Mouse (Mus musculus): ENCODE results near the gene Slc17a5. TPM values are rescaled to one million over a fixed set of nuclear protein-coding genes. Genes with fewer than 3 reads are reported as not detected.
A peak's percentile ranks its signal among the peaks of the same experiment; 100 is the strongest.
"Not testable (repeated sequence)": the region's sequence is repeated elsewhere in the genome, so short reads cannot be mapped to it uniquely, and the experiment has no call there.

Slc17a5 gene
- total RNA-seq, 2 experiments from 2014 or later: 19.3 to 20.0 TPM

DNA sequence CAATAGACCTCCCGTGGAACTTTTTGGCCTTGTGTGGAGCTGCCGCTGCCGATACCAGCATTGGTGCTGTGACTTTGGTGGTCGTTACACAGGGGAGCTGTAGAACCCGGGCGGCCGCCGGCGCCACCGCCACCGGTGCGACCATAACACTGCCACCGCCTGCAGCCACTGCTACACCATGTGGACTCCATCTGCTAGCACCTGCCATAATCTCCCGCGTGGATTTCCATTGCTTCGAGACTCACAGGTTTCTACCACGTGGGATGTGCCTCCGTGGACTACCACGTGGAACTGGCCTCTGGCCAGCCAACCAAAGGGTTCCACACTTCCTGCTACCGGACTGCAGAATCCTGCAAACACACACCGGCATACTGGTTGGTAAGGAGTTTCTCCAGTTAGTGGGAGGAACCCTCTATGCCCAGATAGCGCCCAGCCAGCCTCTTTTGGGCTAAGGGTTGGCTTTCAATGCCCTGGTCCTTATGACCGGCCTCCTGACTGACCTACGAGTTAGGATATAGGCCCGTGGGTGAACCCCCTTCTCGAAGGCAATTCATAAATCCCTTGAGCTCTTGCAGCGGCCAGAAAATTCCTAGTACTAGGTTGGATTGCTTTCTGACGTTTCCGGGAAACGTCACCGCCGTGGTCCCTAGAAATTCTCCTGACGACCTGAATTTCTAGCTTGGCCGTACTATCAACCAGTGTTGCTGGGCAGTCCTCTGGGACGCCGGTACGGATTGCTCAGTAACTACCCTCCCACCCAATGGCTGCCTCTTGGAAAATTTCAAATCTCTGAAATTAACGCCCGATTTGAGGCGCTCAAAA lies 66.8 kb downstream of the Slc17a5 start:
- peak; percentile 49 to 53 for DNase-seq (ENCODE audit: low spot score in 2 of 2)

DNA sequence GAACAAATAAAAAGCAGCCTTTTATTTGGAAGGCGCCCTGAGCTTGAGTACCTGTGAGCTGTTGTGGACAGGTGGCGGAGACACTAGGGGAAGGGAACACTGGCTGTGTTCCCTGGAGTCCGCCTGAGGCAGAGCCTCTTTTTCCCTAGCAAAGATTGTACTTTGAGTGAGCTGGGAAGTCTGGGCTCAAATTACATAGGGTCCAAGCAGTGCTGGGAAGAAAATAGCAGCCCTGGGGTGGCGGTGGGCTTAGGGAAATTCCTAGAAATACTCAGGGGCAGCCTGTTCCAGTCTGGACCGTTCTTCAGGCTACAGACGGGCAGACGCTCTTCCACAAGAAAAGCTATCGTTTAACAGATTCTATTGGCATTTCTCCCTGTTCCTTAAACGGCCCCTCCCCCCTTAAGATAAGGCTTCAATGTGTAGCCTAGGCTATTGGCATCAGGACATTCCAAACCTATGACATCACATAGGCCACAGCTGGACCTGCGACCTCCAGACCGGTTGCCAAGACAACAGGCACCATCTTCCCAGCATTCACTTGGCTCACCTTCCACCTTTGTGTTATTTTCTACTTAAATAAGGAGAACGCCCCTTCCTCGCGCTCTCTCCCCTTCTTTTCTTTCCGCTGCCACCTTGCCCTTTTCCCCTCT lies 67.6 kb downstream of the Slc17a5 start:
- no peak for DNase-seq (ENCODE audit: low spot score in 2 of 2)

DNA sequence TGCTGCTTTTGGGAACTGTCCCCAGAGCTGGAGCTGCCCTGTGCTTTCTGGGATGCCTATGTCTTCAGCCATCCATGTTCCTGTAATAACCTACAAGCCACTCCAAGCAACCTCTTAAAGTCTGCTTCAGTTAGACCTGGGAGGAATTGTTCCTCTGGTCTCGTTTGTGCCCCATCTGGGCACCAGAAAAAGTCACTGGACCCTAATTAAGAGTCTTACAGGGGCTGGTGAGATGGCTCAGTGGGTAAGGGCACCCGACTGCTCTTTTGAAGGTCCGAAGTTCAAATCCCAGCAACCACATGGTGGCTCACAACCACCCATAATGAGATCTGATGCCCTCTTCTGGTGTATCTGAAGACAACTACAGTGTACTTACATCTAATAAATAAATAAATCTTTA lies 70.6 kb downstream of the Slc17a5 start:
- DNase-seq (ENCODE audit: low spot score in 2 of 2): not testable (repeated sequence)

DNA sequence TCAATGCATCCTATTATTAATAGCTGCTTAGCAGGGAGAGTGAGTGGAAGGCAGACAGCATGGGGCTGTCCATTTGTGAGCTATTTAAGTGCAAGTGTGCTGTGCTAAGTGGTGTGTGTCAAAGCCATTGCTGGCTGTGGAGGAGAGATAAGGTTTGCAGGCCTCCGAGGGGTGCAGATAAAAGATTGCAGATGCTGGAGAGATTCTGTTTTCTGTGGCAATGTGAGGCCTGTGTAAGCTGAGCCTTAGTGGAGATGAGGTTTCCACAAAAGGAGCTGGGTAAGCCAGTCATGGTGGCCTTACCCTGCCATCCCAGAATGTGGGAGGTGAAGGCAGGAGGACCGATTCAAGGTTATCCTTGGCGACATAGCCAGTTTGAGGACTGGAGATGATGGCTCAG lies 71.7 kb downstream of the Slc17a5 start:
- DNase-seq (ENCODE audit: low spot score in 2 of 2): no peak

DNA sequence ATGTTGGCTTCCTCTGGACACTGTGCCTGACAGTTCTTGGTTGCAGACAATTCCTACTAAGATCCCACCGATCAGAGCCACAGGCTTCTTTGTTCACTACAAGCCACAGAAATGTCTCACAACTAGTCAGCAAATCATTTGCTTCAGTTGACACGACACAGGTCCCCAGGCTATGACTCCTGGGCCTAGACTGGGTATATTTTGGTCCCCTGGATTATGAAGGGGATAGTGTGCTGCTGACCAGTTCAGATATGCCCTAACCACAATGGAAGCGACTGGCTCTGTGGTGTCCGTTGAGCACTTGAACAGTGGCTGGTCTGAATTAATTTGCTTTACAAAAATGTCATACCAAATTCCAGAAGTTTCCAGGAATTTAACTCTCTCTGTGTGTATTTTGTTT lies 73.2 kb downstream of the Slc17a5 start:
- DNase-seq (ENCODE audit: low spot score in 2 of 2): no peak

DNA sequence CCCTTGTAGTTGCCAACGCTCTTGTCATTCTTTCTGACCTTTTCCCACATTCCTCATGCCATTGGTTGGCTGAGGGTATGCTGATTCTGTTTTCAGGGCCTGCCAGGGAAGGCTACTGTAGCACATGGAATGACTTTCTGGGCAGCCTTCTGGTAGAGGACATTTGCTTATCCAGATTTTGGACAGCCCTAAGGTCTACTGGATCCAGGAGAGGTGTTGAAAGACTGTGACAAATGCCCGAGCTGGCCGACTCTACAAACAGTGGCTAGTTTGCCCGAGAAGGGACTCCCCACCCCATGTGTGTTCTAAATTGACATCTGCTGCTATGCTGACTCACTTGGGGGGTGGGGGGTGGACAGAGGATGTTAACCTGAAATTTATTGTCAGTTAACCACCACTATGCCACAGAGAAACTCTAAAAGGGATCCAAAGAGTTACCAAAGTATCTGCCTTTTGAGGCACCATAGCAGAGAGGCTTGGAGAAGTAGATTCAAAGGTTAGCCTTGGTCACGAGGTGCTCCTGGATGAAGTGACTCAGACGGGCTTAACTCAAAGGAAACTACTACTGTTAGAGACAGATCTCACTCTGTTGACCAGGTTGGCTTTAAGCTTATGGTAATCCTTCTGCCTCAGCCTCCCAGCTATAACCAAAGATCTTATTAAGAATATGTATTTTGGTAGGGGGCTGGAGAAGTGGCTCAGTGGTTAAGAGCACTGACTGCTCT lies 73.9 kb downstream of the Slc17a5 start:
- no peak for DNase-seq (ENCODE audit: low spot score in 2 of 2)

DNA sequence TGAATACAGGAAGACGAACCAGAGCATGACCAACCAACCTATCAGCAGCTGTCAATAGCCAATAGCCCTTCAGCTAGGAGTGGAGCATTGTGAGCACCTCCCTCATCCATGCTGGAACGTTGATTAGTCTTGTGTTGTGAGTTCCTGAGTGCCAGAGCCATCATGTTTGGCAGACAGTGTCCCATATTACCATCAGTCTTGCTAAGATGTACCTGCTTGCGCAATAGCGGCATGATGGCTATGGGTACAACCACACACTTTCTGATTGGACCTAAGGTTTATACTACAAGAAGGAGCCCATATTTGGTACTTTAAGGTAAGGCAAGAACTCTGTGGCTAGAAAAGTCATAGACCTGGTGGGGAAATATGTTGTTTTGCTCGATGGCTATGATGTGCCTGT lies 76.1 kb downstream of the Slc17a5 start:
- DNase-seq (ENCODE audit: low spot score in 2 of 2): no peak

DNA sequence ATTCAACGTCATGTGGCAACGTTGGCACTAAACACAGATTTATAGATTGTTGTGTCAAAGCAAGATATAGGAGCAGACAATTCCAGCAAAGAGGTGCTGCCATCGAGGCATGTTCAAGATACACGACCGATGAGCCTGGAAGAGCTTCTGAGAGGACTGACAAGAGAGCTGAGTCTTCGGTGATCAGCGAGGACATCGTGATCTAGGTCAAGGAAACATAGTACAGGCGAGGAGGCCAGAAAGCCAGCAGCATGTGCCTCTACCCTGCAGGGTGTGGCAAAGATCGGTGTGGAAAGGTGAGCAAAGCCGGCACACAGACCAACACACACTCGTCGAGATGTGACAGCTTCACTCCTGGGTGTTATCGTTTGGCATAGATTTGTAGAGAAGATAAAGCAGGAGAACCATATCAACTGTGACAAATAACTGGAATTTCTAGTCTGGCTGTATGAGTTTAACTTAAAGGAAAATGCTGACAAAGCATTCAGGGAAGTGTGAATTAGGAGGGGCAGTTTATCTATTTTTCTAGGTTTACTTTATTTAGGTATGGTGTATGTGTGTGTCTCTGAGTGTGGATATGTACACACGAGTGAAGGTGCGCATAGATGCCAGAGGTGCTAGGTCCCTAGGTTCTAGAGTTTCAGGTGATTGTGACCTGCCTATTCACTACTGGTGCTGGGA lies 79.6 kb downstream of the Slc17a5 start:
- no peak for DNase-seq (ENCODE audit: low spot score in 2 of 2)

DNA sequence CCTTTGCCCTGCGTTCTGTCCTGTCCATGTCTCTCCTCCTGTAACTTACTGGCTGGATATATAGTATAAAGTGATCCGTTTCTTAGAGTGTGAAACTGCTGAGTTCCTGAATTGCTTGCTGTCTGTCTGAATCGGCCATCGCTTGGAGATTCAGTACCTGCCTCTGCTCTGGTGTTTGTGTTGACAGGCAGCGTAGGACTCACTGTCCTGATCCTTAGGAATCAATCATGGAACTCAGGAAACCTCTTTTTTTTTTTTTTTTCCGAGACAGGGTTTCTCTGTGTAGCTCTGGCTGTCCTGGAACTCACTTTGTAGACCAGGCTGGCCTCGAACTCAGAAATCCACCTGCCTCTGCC lies 81.1 kb downstream of the Slc17a5 start:
- no peak for DNase-seq (ENCODE audit: low spot score in 2 of 2)

DNA sequence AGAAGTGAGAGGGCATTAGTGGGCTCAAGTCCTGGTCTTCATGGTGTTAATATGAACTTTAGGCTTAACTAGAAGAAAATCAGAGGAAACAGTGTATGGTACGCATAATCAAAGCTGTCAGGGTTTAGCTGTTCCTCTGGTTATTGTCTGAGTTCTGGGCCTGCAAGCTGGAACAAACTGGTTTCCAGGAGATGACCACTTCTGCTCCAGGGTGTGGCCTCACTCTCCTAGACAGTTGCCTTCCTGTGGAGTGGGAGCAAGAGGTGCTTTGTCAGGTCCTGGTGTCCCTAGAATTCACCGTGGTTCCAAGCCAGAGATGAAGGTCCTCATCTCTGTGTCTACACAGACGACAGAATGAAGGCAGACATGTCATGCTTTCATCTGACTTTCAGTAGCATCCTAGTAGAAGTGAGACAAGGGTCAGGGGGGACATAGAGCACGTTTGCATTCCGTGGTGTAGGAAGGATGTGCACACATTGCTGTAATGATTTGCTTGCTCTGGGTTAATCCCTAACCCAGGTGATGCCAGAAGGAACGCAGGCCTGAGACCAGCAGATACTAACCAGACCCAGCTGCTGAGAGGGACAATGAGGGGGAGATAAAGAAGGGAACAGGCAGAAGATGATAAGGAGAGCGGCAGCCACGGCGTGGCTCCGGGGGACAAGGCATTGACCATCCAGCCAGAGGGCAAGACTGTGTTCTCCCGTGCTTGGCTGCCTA lies 81.7 kb downstream of the Slc17a5 start:
- DNase-seq (ENCODE audit: low spot score in 2 of 2): no peak

DNA sequence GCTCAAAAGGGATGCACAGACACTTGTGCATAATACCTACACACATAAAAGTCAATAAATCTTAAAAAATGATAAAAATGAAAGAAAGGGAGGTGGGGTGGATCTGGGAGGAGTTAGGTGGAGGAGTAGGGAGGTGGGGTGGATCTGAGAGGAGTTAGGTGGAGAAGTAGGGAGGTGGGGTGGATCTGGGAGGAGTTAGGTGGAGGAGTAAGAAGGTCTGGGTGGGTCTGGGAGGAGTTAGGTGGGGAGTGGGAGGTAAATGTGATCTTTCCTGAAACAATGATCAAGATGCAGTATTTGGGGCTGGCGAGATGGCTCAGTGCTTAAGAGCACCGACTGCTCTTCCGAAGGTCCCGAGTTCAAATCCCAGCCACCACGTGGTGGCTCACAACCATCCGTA lies 82.6 kb downstream of the Slc17a5 start:
- DNase-seq (ENCODE audit: low spot score in 2 of 2): no peak

DNA sequence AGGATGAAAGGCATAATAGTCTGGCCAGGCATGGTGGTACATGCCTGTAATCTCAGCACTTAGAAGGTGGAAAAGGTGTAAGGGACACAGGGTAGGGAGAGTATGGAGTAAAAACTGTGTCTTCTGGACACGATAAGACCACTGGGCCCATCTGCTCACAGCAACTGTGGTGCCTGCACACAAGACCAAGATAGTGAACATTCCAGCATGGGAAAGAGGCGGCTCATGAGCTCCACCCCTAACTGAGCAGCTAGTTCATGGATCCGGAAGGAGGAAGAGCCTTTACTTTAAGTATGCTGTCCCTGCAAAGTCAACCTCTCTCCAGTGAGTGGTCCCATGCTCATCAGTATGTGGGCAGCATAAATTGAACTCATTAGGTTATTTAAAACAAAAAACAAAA lies 83.2 kb downstream of the Slc17a5 start:
- no peak for DNase-seq (ENCODE audit: low spot score in 2 of 2)

DNA sequence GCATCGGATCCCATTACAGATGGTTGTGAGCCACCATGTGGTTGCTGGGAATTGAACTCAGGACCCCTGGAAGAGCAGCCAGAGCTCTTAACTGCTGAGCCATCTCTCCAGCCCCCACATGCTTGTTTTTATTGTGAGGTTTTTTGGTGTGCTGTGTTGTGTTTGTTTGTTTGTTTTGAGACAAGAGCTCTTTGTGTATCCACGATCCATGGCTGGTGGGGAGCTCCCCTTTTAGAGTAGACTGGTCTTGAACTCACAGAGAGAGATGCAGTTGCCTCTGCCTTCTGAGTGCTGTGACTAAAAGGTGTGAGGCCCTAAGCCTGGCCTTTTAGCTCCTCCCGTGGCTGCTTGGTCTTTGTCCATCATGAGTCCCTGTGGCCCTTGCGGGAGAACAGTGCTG lies 83.7 kb downstream of the Slc17a5 start:
- DNase-seq (ENCODE audit: low spot score in 2 of 2): no peak

DNA sequence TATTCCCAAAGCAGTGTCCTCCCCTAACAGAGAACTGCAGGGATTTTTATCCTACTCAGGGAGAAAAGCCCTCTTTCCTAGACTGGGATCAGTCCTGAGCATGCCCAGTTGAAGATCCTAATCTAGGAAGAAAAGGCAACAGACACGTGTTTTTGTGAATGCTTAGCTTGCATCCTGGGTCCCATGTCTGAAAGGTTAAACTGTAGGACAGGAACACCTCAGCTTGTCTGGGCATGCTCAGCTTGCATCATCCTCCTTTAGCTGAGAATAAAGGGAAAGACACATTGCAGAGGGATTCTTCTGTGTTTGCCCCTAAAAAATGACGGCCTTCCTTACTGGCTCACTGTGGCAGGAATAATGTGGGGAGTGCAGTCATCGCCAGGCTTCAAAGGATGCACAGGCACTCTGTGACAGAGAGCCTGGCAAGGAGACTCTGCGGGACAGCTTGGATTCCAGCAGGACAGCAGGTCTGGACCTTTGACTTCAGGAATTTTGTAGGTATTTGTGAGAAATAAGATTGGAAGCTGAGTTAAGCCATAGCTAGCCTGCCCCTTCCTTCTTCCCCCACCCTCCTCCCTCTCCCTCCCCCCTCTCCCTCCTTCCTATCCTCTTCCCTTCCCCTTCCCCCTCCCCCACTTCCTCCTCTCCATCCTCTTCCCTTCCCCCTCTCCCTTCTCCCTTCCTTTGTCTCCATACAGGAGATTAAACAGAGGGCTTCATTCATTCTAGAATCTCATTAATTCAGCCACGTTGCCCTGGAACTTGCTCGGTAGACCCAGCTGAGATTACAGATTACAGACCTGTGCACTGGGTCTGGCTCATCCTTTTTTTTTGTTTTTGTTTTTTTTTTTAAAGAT lies 84.4 kb downstream of the Slc17a5 start:
- DNase-seq (ENCODE audit: low spot score in 2 of 2): no peak

DNA sequence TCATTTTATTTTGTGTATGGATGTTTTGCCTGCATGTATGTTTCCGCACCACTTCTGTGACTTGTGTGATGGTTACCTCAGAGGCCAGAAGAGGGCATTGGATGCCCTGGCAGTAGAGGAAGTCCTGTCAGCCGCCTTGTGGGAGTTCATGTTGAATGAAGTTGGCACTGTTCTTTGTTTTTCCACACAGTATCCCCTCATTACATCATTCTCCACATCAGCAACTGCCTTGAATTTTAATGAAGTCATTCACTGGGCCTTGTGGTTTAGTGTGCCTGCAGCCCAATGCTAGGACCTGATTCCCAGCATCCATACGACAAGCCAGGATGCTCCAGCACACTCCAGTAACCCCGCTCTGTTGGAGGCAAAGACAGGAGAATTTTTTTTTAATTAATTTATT lies 86.6 kb downstream of the Slc17a5 start:
- DNase-seq (ENCODE audit: low spot score in 2 of 2): no peak

DNA sequence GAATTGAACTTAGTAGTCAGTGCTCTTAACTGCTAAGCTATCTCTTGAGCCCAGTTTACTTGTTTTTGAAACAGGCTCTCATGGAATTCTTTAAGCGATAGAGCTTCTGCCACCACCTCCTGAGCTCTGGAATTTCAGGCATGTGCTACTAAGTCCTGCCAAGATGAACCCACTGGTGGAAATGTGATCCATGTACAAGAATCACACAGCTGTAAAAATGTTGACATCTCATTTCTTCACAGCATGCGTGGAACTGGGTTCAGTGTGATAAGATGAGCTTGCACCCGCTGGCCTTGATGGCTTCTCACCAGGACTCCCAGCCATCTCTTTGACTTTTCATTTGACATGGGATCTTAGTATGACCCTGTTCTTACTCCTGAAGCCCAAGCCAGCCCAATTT lies 87.5 kb downstream of the Slc17a5 start:
- DNase-seq (ENCODE audit: low spot score in 2 of 2): no peak

DNA sequence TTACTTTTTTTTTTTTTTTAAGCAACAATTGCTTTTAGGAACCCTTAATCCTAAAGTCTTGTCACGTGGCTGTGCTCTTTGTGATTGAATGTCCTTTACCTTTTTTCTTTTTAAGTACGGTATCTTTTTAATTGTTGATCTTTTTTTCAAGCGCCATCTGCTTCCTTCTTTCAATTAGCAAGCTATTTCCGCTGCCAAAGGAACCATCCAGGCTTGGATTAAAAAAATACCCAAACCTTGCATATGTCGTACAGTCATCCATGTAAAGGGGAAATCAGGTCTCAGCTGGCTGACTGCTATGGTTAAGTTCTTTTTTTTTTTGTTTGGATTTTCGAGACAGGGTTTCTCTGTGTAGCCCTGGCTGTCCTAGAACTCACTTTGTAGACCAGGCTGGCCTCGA lies 94.7 kb downstream of the Slc17a5 start:
- DNase-seq (ENCODE audit: low spot score in 2 of 2): no peak

DNA sequence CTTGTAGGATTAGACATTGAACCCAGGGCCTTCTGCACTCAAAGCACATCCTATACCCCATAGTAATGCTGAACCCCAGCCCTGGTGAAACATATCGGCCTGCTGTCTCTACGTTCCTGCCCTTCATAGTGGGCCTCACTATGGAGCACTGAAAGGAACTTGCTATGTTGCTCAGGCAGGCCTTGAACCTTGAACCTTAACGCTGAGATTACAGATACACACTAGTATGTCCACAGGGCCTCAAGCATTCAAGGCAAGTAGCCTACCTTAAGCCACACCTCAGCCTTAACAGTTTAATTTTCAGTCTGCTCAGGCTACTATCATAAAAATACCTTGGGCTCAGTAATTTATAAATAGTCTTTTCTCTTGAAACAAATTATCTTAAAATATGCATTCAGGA lies 95.6 kb downstream of the Slc17a5 start:
- no peak for DNase-seq (ENCODE audit: low spot score in 2 of 2)

DNA sequence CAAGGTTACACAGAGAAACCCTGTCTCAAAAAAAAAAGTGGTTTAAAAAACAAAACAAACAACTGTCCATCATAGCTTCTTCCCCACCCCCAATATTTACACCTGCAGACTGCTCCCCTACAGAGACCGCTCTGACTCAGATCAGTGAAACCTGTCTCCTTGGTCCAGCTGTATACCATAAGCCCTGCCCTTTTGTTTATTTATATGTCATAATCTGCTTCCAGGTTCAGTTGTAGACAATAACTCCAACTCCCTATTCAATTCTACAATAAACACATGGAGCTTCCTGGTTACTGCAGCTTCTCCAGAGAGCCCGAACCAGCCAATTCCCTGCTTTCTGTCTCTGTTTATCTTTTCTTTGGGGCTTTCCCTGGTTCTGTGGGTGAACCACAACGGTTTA lies 96.7 kb downstream of the Slc17a5 start:
- no peak for DNase-seq (ENCODE audit: low spot score in 2 of 2)

DNA sequence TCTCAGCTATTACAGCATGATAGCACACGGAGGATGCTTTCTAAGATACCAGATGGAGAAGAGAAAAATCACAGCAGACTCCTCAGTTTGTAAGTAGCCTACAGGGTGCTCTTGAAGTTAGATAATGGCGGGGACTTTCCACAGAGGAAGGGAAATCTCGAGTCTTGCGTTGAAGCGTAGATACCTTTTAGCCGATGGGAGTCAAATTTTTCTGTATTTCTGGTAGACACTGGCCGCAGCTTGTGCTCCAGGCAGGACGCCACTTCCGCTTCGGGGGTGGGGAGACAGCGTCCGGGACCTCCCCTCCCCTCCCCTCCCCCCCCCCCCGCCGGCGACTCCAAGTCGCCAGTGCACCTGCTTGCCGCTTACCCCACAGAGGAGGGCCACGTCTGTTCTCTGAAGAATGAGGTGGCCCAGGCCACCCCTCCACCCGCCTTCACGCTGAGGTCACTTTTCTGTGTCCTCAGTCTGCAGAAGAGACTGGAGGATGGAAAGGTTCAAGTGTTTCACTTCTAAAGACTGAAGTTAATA lies 98.9 kb downstream of the Slc17a5 start, which contains the start of gene Eef1a1:
Gene Eef1a1 (minus strand): TSS at position 262 of the 531 bp plus-strand sequence.
- no peak for DNase-seq (ENCODE audit: low spot score in 2 of 2)

Measured in layer of hippocampus, postnatal 14 days (tissue).